Mouse (Mus musculus) layer of hippocampus, adult 8-10 months (tissue): Measurements from ENCODE around the gene Rrp9. TPM values are rescaled to one million over a fixed set of nuclear protein-coding genes. Genes with fewer than 3 reads are reported as not detected.

Experiments used
- DNase-seq, 2 experiments: peaks; one replicate each; pipeline ENCODE4 v3.0.0; 2022; ENCODE audit warnings: low spot score in 2 of 2
- total RNA-seq, 4 experiments: library from RNA; stranded (reverse); gene quantifications; 2 replicates each; pipeline ENCODE4 v1.2.4; 2022

The Rrp9 gene
- 10 to 100 TPM; 32.7 to 42.1 (median 33.2) TPM for total RNA-seq

DNA sequence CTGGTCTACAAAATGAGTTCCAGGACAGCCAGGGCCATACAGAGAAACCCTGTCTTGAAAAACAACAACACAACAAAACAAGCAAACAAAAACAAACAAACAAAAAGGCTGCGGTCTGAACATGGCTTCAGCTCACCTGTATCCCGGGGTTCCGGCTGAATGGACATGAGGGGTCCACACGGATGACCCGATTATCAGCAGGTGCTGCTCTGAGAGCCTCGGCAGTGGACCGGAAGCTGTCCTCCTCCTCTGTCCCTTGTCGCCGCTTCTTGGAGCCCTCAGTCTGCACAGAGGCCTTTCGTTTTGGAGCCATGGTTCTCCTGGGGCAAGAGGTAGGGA lies at the start of gene Rrp9:
Rrp9 (plus strand) TSS at position 301 of the 339 bp plus-strand sequence.
- DNase-seq: peak in 1 of 2 experiments; percentile 3

DNA sequence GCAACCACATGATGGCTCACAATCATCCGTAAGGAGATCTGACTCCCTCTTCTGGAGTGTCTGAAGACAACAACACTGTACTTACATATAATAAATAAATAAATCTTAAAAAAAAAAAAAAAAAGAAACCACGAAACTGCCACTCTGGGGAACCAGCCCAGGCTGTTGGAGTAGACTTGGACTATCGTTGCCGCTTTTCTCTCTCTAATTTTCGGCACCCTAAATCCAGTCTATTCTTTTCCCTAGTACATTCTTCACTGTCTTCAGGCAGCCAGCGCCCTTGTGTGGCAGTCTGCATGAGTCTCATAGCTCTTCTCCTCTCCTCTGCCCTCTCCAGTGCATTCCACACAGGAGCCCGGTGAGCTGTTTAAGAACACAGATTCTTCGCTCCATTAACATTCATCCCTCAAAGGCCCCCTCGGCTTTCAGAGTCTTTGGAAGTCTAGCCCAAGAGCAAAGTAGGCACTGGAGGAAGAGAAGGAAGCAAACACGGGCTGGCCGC lies 47.0 kb upstream of the Rrp9 start:
- no peak for DNase-seq

DNA sequence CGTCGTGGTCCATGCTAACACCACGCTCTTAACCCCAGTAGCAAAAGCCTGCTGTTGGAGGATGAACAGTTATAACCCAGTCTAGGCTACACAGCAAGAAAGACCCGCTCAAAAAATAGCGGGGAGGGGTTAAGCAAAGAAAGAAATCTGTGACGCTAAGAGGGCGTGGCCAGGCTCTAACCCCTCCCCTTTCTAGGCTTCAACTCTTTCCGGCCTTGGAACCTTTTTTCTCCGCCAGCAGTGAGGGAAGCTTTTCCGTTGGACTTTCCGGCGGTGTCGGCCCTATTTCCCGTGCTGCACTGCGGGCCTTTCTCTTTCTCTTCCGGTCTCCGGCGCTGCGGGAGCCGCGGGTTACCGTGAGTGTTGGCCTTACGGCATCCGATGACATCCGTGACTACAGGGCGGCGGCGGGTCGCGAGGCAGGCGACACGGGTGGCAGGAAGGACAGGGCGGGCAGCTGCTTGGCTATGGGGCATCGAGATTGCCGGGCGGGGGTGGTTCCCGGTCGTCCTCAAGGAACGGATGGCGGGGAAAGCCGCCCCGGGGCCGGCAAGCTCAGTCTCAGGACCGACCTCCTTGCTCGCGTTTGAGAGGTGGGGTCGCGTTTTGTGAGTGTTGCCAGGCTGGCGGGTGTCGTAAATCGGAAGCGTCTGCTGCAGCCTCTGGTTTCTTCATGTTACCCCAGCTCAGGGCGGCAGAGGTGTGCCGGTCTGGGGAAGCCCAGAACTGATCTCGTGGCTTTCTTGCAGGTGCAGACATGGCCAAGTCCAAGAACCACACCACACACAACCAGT lies 46.3 kb upstream of the Rrp9 start, which contains the start of gene Rpl29:
Rpl29 (plus strand) TSS at position 234 of the 794 bp plus-strand sequence.
- peak; percentile 92 to 93 for DNase-seq

DNA sequence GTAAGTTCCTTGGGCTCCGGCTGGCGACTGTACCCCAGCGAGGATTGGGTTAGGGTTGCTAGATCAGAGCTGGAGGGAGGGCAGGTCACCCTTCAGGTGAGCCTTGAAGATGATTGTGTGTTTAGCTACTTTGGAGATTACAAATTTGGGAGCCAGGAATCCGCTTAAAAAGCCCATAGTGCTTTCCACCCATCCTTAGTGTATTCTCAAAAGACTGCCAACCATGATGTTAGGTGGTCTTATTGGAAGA lies 45.8 kb upstream of the Rrp9 start:
- DNase-seq: no peak

DNA sequence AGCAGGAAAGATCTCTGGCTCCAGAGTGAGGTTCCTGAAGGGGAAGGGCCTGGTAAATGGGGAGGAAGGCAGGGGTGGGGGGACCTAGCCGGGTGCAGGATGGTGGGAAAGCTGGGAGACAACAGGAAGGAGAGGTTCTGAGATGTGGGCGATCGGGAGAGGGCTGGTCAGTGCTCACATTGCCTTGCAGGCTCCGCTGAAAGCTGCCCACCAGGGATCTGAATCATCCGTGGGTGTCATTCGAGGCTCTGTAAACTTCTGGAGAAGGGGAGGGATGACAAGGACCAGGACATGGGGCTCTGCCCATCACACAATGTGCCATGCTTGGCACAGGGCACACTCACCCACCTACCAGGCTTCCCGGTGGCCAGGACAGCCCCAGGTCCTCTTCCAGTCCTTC lies 42.4 kb upstream of the Rrp9 start:
- no peak for DNase-seq

DNA sequence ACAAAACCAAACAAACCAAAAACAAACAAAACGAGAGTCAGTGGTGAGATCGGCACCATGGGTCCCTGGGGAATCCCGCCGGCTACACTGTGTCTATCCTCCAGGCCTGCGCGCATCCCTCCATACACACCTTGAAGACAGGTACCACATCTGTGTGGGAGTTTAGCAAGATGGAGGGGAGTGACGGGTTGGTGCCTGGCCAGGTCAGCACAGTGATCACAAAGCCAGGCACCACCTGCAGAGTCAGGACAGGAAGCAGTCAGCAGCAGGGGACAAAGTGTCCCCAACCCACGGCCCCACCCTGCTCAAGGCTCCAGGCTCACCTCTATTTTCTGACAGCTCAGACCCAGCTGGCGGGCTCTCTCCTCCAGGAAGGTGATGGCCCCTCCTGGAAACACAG lies 39.2 kb upstream of the Rrp9 start:
- no peak for DNase-seq

DNA sequence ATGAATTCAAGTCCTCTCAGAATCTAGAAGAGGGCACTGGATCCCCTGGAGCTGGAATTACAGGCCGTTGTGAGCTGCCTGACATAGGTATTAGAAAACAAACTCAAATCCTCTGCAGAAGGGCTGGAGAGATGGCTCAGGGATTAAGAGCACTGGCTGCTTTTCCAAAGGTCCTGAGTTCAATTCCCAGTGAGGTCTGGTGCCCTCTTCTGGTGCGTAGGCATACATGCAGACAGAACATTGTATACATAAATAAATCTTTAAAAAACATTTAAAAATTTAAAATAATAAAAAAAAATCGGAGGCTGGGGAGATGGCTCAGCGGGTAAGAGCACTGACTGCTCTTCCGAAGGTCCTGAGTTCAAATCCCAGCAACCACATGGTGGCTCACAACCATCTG lies 33.1 kb upstream of the Rrp9 start:
- DNase-seq: no peak

DNA sequence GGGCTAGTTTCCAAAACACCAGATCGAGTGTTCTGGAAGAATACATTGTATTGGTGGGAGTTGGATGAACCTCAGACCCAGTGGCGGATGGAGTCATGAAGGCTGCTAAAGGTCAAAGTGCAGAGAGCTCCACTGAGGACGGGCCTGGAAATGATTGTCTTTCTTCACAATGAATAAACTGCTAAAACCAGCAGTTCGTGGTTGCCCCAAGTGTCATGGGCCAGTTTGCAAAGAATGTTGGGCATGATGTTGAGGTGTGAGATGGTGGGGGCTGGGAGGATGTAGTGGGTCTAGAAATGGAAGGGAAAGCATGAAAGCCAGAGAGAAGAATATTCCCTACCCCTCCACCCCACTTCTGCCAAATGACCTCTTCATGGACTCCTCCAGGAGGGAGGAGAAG lies 30.9 kb upstream of the Rrp9 start:
- no peak for DNase-seq

DNA sequence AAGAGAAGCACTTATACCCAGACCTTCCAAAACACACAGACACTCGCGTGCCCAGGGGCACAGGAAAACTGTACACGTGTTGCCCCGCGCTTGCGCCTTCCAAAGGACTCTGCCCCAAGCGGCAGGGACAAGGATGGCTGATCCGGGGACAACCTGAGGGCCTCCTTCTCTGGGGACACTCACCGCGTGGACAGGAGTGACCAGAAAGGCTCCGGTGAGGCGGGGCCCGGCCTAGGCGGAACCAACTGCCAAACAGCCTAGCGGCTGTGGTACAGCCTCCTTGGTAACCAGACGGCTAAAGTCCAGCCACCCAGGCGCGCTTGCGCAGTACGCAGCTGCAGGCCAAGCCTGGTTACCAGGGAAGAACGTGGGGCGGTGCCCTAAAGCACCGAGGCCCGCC lies 28.4 kb upstream of the Rrp9 start, which contains the start of the genes Abhd14b and Abhd14a:
Abhd14b (plus strand) TSS at position 112 of the 400 bp plus-strand sequence.
Abhd14a (minus strand) TSS at position 331 of the 400 bp plus-strand sequence.
- DNase-seq: peak; percentile 89 to 94

DNA sequence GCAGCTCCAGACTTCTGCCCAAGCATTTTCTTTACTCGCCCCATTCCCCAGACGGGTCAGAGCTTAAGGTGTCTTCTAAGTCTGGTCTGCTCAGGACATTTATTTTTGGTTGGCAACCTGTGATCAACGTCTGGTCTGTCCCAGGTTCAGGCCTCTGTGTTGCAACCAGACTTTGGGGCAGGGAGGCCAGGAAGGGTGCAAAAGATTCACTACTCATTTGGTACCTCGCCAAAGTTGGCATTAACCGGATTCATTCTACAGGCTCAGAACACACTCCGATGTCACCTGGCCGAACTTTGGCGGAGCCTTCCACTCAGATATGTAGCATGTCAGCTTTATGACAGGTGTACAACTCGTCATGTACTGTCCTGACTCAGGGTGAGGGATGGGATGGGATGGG lies 27.8 kb upstream of the Rrp9 start:
- DNase-seq: no peak

DNA sequence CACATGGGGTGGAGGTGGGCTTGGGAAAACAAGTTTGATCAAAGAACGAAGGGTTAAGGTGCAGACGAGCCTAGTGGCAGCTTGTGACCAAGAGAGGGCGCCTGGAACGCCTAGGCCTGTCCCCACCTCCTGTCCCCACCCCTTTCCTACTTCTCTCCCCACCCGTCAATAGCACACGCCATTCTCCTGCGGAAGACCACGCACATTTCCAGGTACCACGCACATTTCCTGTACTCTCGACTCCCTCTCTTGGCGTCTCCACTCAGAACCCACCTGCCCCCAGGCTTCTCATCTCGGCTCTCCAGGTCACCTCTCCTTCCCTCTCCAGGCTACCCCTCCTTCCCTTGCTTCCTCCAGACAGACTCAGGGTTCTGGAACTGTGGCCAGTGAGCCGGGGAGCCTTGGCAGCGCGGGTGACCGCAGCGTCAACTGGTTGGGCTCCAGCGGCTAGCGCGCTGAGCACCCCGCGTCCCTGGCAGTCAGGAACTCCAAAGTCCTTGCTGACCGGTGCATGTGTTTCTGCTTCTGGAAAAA lies 27.2 kb upstream of the Rrp9 start:
- peak in 1 of 2 experiments; percentile 75 for DNase-seq

DNA sequence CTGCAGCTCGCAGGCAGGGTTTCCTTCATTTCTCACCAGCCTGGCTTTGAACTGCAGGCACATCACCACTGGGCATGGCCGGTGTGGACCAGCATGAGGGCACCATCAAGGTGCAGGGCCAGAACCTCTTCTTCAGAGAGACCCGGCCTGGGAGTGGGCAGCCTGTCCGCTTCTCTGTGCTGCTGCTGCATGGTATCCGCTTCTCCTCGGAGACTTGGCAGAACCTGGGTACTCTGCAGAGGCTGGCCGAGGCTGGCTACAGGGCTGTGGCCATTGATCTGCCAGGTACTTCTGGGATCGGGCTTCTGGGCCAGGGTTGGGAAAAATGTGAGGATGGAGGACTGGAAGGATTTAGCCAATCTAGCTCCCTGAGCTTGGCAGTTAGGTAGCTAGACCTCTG lies 25.8 kb upstream of the Rrp9 start:
- no peak for DNase-seq

DNA sequence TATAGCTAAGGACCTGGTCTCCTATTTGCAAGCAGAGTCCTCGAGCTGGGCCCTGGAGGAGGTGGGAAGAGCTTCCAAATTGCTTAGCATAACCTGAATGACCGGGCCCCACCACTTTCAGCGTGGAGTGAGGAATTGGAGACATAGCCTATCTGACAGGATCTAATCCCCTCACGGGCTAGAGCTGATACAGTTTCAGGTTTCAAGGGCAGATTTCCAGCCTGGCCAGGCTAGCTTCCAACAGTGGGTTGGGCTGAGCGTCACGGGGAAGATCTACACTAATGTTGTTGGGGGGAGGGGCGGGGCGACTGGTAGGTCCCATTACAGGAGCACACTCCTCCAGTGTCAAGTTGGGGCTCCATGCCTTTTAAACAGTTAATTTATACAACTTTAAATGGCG lies 25.1 kb upstream of the Rrp9 start:
- no peak for DNase-seq

DNA sequence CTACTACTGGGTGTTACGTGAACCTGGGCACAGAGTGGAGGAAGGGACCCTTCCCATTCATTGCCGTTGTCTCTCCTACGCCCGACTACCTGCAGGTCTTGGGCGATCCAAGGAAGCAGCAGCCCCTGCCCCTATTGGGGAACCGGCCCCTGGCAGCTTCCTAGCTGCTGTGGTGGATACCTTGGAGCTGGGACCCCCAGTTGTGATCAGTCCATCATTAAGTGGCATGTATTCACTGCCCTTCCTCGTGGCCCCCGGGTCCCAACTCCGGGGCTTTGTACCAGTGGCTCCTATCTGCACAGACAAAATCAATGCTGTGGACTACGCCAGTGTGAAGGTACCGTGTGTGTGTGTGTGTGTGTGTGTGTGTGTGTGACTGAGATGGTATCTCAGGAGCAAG lies 24.5 kb upstream of the Rrp9 start:
- DNase-seq: no peak

DNA sequence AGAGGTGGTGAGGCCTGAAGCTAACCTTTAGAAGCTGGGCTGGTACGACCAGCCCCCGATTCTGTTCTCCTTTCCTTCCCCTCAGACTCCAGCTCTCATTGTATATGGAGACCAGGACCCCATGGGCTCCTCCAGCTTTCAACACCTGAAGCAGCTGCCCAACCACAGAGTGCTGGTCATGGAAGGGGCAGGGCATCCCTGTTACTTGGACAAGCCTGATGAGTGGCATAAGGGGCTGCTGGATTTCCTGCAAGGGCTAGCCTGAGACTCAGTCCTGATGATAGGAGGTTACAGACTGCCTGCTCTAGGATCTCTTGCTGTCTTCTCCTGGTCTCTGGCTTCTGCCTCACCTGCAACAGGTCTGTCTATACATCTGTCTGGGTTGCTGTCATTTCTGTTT lies 23.9 kb upstream of the Rrp9 start:
- no peak for DNase-seq

DNA sequence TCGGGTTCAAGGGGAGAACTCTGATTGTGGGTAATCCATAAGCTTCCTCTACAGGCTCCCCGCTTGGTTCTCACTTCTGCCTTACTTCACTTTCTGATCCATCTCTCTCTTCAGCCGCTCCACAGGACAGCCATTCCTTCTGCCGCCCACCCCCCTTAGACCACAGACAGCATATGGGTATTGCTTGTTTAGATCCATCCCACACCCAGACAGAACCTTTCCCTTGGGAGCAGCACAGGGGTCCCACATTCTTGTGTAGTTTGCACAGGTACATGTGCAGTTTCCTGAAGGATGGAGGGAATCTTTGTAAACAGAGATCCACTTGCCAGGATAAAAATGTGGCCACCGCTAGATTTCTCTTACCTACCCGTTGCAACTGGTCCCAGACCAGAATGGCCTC lies 23.4 kb upstream of the Rrp9 start:
- DNase-seq: no peak

DNA sequence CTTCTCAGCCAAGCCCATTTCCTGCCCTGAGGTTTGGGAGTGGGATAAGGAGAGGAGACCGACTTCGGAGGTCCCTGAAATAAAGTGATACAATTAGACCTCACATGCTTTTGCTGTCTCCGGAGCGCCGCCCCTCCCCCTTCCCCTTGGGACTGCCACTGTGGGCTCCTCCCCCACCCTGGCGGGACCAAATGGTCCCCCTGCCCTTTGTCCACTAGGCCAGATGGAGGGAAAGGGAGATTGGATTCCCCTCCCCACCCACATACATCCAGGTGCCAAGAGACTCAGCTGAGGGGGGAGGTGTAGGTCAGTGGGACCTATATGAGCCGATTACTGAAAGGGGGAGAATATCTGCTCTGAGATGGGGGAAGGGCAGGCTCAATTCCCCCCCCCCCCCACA lies 22.9 kb upstream of the Rrp9 start:
- no peak for DNase-seq

DNA sequence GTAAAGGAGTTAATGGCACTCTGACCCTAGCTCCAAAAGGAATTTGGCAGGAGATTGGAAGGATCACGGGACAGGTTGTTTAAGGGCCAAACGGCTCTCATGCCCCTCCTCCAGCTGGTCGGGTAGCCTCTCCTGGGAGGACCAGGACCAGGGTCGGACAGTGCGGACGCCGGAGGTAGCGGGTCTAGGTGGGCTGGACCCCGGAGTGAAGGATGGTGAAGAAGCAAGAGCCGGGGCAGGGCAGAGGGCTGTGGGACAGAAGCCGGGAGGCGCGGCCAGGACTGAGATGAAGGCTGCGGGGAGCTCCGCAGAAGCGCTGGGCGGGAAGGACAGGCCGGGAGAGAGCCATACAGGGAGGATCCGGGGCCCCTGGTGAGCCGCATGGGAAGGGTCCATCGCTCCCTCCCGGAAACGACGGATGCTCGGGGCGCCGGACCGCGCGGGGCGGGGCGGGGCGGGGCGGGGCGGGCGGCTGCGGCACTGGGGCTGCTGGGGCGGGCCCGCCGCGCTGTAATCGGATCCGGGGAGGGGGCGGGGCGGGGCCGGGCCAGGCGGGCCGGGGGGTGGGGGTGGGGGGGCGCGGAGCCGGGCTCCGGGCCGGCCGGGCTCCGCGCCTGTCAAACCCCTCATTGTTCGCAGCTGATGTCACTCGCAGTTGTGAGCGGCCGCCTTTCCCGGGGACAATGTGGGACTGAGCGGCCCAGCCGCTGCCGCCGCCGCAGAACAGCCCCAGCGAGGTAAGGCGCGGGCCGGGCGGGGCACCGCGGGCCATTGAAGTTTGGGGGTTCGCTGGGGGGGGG lies 22.3 kb upstream of the Rrp9 start, which contains the start of gene Pcbp4:
Pcbp4 (plus strand) TSS at position 21 of the 800 bp plus-strand sequence.
- no peak for DNase-seq

DNA sequence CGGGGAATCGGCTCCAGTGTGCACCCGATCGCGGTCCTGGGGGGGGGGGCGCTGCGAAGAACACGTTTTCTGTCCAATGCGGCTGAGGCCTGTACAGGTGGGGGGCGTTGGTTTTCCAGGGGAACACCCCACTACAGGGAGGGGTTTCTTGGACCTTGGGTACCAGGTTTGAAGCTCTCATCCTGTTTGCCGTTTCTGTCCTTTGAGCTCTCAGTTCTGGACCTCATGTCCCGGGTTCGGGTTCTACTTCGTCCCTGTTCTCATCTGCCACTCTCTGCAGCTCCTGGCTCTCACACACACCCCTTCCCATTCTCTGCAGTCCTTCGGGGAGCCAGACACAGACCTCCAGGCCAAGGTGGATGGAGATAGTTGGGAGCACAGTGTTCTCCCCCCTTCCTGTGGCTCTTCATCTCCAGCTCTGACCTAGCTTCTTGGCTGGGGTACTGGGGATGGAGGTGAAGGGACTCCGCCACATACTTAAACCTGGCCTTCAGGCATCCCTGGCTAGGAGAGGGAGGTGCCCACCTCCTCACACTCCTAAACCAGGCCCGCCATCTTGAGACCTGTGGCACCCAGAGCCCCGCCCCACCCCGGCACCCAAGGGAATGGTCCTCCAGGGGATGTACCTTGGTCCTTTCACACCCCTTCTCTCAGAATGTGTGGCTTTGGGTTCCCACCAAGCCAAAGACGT lies 21.5 kb upstream of the Rrp9 start:
- no peak for DNase-seq

DNA sequence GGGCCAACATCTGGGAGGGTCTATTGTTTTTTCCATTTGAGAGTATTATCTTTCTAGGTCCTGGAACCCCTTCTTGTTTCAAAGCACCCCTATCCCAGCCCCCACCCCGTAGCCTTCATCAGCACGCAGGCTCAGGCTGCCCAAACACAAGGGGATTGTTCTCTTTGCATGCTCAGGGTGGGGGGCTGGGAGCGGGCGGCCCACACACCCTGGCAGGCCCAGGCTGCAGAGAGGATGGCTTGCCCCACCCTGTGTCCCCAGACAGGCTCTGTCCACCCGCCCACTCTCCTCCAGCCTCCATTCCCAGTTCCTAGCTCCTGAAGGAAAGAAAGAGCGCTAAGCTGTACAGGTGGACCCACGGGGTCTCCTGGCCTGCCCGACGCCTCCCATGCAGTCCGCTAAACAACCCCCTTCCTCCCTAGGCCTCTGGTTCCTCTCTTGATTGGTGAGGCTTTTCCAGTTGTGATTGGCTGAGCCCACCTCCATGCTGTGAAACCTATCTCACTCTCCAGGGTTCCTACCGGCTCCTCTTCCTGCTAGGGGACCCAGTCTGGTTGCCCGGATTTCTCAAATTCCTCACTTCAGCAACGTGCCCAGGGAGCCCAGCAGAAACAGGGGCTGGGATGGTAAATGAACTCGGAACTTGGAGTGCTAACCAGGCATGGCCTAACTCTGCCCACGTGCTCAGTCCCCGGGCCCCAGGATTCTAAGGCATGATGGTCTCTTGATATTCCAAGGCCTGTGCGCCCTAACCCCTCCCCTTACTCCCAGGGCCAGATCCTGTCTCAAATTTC lies 20.7 kb upstream of the Rrp9 start:
- DNase-seq: no peak
